Mouse (Mus musculus) erythroblast, embryonic 14.5 days (primary cell): ENCODE measurements at regions not wholly inside any gene's neighbourhood (a gene's known extent, or its start where the extent isn't known, plus 50 kb on each side); places are given as distances from the start of the nearest gene placed in this dataset.

ENCODE experiments used
- H3K27me3 ChIP-seq: 2 replicates; pipeline ENCODE4 v1.6.1; 2012; ENCODE audit warnings: inconsistent platforms; ENCODE audit not compliant: control insufficient read depth
- H3K36me3 ChIP-seq: 2 replicates; pipeline ENCODE4 v1.6.1; 2012; ENCODE audit warnings: mild to moderate bottlenecking, inconsistent platforms; ENCODE audit not compliant: control insufficient read depth
- H3K4me1 ChIP-seq: 2 replicates; pipeline ENCODE4 v1.6.1; 2012; ENCODE audit warnings: inconsistent platforms; ENCODE audit not compliant: control insufficient read depth
- H3K4me3 ChIP-seq: replicated peaks from 2 replicates; pipeline ENCODE3; 2012; ENCODE audit warnings: moderate library complexity, mild to moderate bottlenecking, inconsistent platforms
- H3K9me3 ChIP-seq: 2 replicates; pipeline ENCODE4 v1.6.1; 2012; ENCODE audit warnings: low read length, inconsistent platforms, mixed read lengths; ENCODE audit not compliant: control insufficient read depth
- GATA1 ChIP-seq: IDR thresholded peaks from 2 replicates; pipeline ENCODE4 v1.6.1; 2012; ENCODE audit warnings: low read length, inconsistent platforms, mixed read lengths
- TAL1 ChIP-seq: IDR thresholded peaks from 3 replicates; pipeline ENCODE4 v1.6.1; 2012; ENCODE audit warnings: low read length, inconsistent platforms, mixed read lengths

DNA sequence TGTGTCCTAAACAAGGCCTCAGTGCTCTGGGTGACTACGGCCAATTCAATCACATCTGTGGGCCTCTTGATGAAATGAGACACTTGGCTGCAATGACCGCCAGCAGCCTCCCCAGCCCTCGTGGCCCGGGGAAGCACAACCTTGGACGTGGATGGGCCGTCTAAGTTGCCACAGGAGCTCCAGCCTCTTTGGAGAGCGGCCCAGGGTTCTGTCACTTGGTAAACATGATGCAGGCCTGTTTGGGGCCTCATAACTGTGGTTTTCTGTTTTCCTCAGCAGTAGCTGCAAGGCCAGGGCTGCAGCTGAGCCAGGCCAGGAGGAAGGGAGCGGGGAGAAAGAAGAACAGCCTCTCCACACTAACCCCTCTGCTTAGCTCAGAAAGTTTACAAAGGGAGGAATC is 105.2 kb upstream of the Zmiz1 start:
- Histone ChIP-seq H3K9me3 (no peaks in the 10 kb centered on the region), H3K36me3 (no peaks in the 10 kb centered on the region), H3K4me3 (no peak overlapping the region), H3K4me1 (no peaks in the 10 kb centered on the region), H3K27me3 (no peaks in the 10 kb centered on the region)
- TF ChIP-seq GATA1: no peak
- TF ChIP-seq TAL1: no peak

- Histone ChIP-seq H3K36me3 (no peaks in the 10 kb centered on the region), H3K27me3 (no peaks in the 10 kb centered on the region), H3K9me3 (no peaks in the 10 kb centered on the region), H3K4me1 (no peaks in the 10 kb centered on the region), H3K4me3 (no peak overlapping the region)
- TF ChIP-seq GATA1 (no peak), TAL1 (no peak)
These were observed 104.6 kb upstream of the Zmiz1 start for GRCm38 (mm10) chr14:25354288-25354850.

DNA sequence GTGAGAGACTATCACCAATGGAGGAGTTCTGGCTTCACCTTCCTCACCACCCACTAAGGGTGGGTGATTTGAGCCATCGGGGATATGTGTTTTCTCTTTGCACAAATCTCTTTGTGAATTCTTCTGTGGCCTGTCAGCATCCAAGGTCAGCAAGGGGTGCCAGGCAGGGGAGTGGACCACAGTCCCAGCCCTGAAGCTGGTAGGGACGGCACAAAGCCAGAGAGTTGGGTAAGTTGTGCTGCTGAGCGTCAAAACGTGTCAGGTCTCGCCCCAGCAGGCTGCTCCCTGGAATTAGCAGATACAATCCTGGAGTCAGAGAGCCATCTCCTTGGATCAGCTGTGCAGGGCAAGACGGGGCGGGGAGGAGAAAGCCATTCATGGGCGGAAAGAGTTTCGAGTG is 101.2 kb upstream of the Zmiz1 start:
- no peaks in the 10 kb centered on the region for H3K27me3 ChIP-seq
- no peaks in the 10 kb centered on the region for H3K36me3 ChIP-seq
- TF ChIP-seq TAL1: no peak
- no peak overlapping the region for H3K4me3 ChIP-seq
- no peaks in the 10 kb centered on the region for H3K4me1 ChIP-seq
- no peaks in the 10 kb centered on the region for H3K9me3 ChIP-seq

DNA sequence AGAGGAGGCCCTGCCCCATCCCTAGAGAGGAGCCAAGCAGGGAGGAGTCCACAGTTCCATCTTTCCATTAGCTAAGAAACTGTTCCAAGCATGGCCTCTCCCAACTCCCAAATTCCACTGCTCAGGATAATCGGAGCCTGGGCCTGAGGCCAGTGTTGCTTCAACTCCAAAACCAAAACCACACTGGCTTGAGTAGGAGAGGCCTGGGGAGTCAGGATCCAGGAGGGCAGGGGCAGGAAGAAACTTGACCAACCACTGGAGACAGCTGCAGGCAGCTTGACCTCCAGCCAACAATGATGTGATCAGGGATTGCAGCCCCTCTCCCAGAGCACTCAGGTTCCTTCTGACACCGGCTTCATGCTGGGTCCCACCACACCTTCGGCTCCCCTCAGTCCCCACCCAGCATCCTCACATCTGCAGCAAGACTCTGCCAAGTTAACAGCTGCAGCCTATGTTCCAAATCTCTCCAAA is 99.1 kb upstream of the Zmiz1 start:
- Histone ChIP-seq H3K4me3 (no peak overlapping the region), H3K36me3 (no peaks in the 10 kb centered on the region), H3K27me3 (no peaks in the 10 kb centered on the region), H3K9me3 (no peaks in the 10 kb centered on the region), H3K4me1 (no peaks in the 10 kb centered on the region)
- TF ChIP-seq GATA1: no peak
- TF ChIP-seq TAL1: no peak

- TF ChIP-seq TAL1: no peak
- no peak for TF ChIP-seq GATA1
- Histone ChIP-seq H3K4me1 (no peaks in the 10 kb centered on the region), H3K9me3 (no peaks in the 10 kb centered on the region), H3K4me3 (no peak overlapping the region), H3K27me3 (no peaks in the 10 kb centered on the region), H3K36me3 (no peaks in the 10 kb centered on the region)
These were observed 98.3 kb upstream of the Zmiz1 start for GRCm38 (mm10) chr14:25360726-25361125.

GRCm38 (mm10) chr14:25361129-25361528 is 97.9 kb upstream of the Zmiz1 start:
- H3K4me1 ChIP-seq: no peaks in the 10 kb centered on the region
- H3K27me3 ChIP-seq: no peaks in the 10 kb centered on the region
- no peaks in the 10 kb centered on the region for H3K9me3 ChIP-seq
- TF ChIP-seq GATA1: no peak
- no peak for TF ChIP-seq TAL1
- no peak overlapping the region for H3K4me3 ChIP-seq
- no peaks in the 10 kb centered on the region for H3K36me3 ChIP-seq

GRCm38 (mm10) chr14:25362771-25363170 is 96.2 kb upstream of the Zmiz1 start:
- no peaks in the 10 kb centered on the region for H3K9me3 ChIP-seq
- H3K4me3 ChIP-seq: no peak overlapping the region
- no peaks in the 10 kb centered on the region for H3K4me1 ChIP-seq
- TF ChIP-seq GATA1 (no peak), TAL1 (no peak)
- H3K36me3 ChIP-seq: no peaks in the 10 kb centered on the region
- no peaks in the 10 kb centered on the region for H3K27me3 ChIP-seq

- Histone ChIP-seq H3K36me3 (no peaks in the 10 kb centered on the region), H3K4me1 (no peaks in the 10 kb centered on the region), H3K27me3 (no peaks in the 10 kb centered on the region), H3K9me3 (no peaks in the 10 kb centered on the region), H3K4me3 (no peak overlapping the region)
- no peak for TF ChIP-seq GATA1
- TF ChIP-seq TAL1: no peak
These were observed 93.7 kb upstream of the Zmiz1 start for GRCm38 (mm10) chr14:25365226-25365800.

DNA sequence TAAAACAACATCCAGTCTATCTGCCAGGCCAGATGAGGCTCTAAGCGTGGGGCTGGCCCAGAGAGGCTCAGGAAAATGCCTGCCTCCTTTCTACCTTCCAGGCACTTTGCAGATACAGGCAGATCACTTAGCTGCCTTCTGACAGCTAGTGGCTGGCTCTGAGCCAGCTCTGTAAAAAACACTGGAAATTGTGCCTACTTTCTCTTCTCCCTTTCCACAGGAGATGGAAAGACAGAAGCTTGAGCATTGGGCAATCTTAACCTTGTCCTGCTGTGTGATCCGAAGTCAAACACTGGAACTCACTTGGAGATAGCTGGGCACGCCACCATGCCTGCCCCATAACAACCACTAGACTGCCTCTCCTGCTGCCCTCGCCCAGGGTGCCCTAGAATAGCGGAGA is 93.0 kb upstream of the Zmiz1 start:
- no peaks in the 10 kb centered on the region for H3K36me3 ChIP-seq
- H3K27me3 ChIP-seq: no peaks in the 10 kb centered on the region
- H3K4me3 ChIP-seq: no peak overlapping the region
- no peaks in the 10 kb centered on the region for H3K9me3 ChIP-seq
- TF ChIP-seq GATA1 (no peak), TAL1 (no peak)
- H3K4me1 ChIP-seq: no peaks in the 10 kb centered on the region
